Mouse (Mus musculus): ENCODE measurements around the gene Ksr1.

DNA sequence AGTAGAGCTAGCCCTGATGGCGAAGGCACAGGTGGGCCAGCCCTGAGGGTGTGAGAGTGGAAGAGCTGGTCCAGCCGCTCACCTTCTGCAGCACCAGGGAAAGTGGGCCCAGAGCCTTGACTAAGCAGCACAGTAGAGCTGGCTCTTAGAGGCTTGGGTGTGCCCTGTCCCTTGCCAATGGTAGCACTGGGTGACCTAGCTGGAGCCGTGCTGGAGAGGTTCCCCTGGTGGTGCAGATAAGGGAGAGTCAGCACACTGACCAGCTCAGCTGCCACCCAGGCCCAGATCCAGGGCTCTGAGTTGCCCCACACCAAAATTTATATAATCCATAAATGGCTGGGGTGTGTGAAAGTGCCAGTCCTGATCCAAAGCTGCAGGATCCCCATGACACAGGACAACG, 79.0 kb downstream of the Ksr1 start:
- no peak for TF ChIP-seq POLR2A (IDR thresholded peaks at IDR 0.05; ENCODE audit: low read depth, low read length)
- TF ChIP-seq ZKSCAN1 (IDR thresholded peaks at IDR 0.05; ENCODE audit: borderline replicate concordance, low read depth, low read length): no peak
- no peak for TF ChIP-seq CTCF (conservative IDR thresholded peaks at IDR 0.05 in 1 of 2, IDR thresholded peaks at IDR 0.05 in 1 of 2; ENCODE audit: low read depth in 2 of 2, low read length in 2 of 2)
- no peak for TF ChIP-seq ZNF384 (IDR thresholded peaks at IDR 0.05; ENCODE audit: low read depth, low read length)
- TF ChIP-seq NRF1 (IDR thresholded peaks at IDR 0.05; ENCODE audit: low read depth, low read length): no peak
- no peak for TF ChIP-seq EP300 (IDR thresholded peaks at IDR 0.05; ENCODE audit: low read length)
- no peak for TF ChIP-seq PAX5 (IDR thresholded peaks at IDR 0.05; ENCODE audit: low read length)
- TF ChIP-seq KAT2A (IDR thresholded peaks at IDR 0.05; ENCODE audit: insufficient replicate concordance, low read length): no peak
- no peak for TF ChIP-seq RAD21 (IDR thresholded peaks at IDR 0.05; ENCODE audit: low read depth, low read length)
- TF ChIP-seq HCFC1 (IDR thresholded peaks at IDR 0.05; ENCODE audit: low read depth, low read length): no peak
- no peak for TF ChIP-seq ELF1 (IDR thresholded peaks at IDR 0.05; ENCODE audit: low read depth, low read length)
- TF ChIP-seq USF1 (IDR thresholded peaks at IDR 0.05; ENCODE audit: low read depth, low read length): no peak
